Mouse (Mus musculus) gastrocnemius, postnatal 36 days (tissue): Measurements from ENCODE around the gene Tmtc1. TPM values are rescaled to one million over a fixed set of nuclear protein-coding genes. Genes with fewer than 3 reads are reported as not detected.
A peak's percentile ranks its signal among the peaks of the same experiment; 100 is the strongest.

Experiments used
- DNase-seq, 2 experiments: peaks; one replicate each; pipeline ENCODE4 v3.0.0; 2022
- intact Hi-C: fragments of 180-260 bp; cut with DNase I; formaldehyde crosslinking; loops from one replicate; pipeline ENCODE4 v1.15.1; 2025
- total RNA-seq, 2 experiments: library from RNA; stranded (reverse); gene quantifications; 2 replicates each; pipeline ENCODE4 v1.2.3; 2021

Gene Tmtc1
- total RNA-seq, 2 experiments from 2014 or later: 51.0 to 60.8 TPM

DNA sequence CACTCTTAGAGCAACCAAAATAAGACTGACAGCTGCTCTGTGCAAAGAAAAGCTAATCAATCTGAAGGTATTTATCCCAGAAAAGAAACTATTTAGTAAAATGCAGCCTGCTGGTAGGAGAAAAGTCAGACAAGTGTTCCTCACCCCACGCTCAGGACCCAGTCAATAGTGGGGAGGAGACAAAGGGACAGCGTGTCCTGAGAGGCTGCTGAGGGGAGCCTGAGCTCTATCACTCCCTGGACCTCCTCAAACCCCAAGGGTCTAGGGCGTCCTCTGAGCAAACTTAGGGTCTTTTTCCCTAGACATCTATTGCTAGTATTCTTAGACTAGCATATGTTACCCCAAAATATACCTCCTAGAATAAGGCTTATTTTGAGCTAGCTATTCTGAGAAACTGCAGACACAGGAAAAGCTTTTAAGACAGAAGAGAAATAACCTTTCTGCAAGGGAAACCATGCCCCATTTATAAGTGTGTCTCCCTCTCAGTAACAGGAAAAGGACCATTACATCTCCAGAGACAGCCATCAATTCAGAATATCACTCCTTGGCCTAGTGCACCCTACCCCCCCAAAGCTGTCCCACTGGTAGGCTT, 68.5 kb downstream of the Tmtc1 start:
- intact Hi-C loops: no loop called here
- no peak for DNase-seq

DNA sequence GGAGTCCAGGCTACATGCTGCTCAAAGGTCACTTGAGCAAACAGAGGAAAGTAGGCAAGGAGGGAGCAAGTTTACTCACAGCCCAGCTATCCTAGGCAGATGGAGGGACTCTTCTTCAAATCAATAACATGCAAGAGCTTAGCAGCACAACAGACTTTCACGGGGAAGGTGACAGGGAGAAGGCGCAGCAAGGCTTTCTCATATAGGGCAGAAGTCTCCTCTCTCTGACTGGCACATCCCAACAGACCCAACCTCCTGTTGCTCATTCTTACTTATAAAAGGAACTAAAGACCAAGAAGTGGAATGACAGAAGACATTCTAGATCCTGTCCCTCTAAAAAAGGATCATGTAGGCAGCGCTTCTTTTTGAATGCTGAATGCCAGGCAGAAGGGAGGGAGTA, 69.2 kb downstream of the Tmtc1 start:
- intact Hi-C loops: no loop called here
- no peak for DNase-seq

DNA sequence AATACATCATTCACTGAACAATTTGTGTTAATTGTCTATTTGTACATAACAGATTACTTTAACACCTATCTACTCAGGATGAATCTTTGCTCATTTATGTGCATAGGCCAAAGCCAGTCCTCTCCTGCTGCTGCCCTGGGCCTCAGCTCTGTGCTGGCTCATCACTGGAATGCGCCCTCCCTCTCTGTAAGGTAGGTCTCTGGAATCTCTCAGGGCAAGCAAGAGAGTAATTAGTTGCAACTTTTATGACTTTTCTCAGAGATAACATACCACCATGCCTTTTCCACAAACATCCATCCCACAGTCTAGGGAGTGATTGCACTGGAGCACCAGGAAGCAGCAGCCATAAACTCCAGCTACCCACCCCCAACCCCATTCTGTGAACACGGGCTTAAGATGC, 70.7 kb downstream of the Tmtc1 start:
- DNase-seq: no peak
- intact Hi-C loops: no loop called here

DNA sequence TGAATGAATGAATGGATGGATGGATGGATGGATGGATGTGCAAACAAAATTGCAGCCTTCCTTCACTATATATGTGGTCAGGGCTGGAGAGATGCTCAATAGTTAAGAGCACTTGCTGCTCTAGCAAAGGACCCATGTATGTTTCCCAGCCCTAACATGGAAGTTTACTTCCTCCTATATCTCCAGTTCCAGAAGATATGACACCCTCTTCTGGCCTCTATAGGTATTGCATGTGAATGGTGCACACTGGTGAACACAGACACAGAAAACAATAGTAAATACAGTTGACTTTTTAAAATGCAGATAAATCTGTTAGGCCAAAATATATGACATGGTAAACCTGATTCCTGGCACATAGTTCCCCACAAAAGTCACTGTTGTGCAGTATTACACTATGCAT, 73.0 kb downstream of the Tmtc1 start:
- intact Hi-C loops: no loop called here
- DNase-seq: no peak

DNA sequence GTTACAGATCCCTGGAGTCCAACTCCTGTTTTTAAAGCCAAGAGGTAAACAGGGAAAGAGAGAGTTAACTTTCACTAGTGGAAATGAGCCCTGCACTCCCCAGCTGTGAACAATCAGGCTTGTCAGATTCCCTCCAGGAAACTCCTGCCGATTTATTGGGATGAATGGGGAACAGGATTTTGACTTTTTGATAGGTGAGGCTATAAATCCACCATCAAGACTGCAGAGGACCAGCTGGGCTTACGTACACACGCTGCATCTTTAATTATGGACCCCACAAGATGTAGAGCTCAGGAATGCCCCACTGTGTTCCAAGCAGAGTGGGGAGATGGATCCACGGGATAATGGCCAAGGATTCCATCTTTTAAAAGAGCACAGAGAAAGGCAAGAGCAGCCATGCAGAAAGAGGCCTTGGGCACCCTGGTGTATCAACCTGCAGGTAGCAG, 77.1 kb downstream of the Tmtc1 start:
- DNase-seq: no peak
- intact Hi-C loops: no loop called here

DNA sequence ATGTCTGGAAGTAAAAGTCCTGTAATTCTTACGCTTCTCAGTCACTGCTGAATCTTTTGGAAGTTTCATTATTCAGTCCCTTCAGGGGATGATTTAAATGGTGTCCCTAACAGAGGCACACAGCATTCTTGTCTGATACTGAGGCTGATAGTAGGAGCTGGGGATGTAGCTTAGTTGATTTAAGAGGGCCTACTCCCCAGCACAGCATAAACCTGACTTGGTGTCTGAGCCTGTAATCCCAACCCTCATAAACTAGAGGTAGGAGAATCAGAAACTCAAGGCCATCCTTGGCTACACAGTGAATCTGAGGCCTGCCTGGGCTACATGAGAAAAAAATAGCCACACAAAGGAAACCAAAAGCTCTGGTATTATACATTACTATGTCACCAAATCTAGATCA, 77.6 kb downstream of the Tmtc1 start:
- DNase-seq: no peak
- intact Hi-C loops: no loop called here

DNA sequence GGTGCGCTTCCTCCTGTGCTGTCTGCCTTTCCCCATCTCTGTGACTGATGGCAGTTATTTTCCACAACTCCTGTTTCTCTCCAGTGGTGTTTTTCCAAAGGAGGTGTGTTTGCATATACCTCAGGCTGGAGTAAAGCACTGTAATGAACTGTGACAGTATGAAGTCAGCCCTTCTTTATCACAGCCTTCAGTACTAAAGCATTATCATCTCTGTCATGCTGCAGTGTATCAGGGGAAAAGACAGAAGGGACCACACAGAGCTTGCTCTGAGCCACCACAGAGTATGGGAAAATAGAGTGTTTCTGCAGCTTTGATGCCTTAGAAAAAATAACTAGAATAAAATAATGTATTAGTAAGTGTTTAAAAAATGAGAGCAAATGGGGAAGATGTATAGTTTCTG, 81.0 kb downstream of the Tmtc1 start:
- DNase-seq: no peak
- intact Hi-C loops: no loop called here

DNA sequence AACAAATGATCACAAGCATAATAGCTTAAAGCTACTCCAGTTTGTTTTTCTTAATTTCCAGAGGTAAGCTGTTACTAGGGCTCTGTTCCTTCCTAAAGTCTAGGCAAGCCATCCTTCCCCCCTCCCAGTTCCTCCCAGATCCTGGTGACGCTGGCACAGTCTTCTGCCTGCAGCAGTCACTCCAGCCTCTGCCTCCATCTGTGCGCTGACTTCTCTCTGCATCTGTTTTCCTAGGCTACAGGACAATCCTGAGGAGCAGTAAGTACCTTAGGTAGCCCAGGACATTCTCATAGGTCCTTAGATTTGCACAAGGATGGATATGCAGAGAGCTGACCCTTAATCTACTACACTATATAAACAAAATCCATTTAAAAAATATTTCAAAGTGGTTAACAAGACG, 81.7 kb downstream of the Tmtc1 start:
- intact Hi-C loops: no loop called here
- DNase-seq: no peak

DNA sequence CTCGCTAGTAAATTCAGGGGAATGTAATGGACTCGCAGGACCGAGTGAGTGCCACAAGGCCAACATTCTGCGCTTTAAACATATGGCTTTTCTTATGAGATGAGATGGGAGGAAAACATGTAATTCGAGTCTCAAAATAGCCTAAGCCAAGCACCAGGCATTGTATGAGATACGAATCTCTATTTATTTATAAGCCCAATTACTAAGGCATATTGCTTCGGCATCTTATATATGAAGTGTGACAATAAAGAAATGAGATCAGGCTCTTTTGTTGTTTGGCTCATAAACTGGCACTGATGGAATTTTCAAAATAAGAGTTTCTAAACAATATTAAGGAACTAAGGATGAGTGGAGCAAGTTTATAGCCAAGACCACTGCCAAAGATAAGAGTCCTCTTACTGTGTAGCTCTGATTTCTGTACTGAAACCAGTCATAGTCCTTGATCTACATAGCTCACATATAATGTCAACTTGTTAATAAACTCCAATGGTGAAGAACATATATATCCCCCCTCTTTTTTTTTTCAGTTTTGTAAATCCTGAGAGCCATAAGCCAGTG, 84.8 kb downstream of the Tmtc1 start:
- intact Hi-C loops: no loop called here
- no peak for DNase-seq

DNA sequence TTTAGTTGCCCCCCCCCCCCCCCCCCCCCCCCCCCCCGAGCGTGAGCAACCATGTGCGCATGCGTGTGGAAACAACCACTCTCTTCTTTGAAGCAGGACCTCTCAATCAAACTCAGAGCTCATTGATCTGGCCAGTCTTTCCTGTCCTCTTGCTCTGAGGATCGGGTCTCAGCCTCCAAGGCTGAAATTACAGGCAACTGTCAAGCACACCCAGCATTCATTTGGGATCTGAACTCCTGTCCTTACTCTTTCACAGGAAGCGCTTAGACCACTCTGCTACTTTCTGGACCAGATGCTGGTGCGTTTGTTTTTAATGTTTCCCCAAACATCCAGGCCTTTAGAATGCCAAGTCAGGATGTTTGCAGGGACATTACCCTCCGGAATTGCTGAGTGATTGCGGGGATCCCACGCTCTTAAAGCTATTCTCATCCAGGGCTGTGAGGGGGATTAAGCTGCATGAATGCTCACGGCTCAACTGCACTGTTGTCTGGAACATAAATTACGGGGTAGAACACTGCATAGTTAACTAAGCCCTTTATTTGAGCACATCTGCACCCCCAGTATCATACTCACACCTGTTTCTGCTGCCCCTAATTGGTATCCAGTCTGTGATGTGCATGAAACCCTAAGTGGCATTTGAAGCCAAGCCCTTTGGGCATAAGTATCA, 85.5 kb downstream of the Tmtc1 start:
- intact Hi-C loops: no loop called here
- DNase-seq: no peak

DNA sequence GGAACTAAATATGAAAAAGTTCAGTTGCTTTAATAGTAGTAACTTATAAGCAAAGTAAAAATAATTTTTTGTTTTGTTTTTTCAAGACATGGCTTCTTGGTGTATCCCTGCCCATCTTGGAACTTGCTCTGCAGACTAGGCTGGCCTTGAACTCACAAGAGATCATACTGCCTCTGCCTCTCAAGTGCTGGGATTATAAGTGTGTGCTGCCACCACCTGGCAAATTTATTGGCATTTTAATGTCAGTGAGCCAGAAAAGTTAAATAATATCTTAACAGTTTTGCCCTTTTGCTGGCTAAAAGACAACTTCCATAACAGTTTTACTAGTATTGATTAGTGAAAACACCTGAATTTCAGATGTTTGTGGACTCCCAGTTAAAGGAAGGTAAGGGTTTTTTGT, 88.0 kb downstream of the Tmtc1 start:
- intact Hi-C loops: no loop called here
- DNase-seq: no peak

DNA sequence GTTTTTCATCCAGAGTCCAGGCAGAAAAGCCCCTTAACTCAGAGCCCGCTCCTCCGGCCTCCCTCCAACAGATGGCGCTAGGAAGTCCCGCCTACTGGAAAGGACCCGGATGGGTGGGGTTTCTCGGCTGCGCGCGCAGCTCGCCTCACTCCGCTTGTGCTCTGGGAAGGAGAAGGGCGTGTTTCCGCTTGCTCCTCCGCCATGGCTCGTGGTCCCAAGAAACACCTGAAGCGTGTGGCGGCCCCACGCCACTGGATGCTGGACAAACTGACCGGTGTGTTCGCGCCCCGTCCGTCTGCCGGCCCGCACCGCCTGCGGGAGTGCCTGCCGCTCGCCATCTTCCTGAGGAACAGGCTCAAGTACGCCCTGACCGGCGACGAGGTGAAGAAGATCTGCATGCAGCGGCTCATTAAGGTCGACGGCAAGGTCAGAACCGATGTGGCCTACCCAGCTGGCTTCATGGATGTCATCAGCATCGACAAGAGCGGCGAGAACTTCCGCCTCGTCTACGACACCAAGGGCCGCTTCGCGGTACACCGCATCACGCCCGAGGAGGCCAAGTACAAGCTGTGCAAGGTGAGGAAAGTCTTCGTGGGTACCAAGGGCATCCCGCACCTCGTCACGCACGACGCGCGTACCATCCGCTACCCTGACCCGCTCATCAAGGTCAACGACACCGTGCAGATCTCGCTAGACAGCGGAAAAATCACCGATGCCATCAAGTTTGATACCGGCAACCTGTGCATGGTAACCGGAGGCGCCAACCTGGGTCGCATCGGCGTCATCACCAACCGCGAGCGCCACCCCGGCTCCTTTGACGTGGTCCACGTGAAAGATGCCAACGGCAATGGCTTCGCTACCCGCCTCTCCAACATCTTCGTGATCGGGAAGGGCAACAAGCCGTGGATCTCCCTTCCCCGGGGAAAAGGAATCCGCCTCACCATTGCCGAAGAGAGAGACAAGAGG, 89.4 kb downstream of the Tmtc1 start:
- intact Hi-C loops: no loop called here
- DNase-seq: peak in 1 of 2 experiments; percentile 8

DNA sequence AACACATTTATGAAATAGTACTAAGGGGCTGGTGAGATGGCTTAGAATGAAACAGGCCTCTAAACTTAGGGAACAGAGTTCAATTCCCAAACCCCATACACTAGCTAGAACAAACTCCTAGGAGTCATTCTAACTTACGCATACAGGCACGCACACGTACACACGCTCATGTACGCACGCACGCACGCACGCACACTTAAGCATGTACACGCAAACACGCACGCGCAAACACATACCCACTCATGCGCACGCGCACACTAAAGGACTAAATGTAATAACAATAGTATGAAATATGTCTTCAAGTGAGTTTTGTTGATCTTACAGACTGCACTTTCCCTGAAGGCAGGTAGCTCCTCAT, 90.1 kb downstream of the Tmtc1 start:
- intact Hi-C loops: no loop called here
- no peak for DNase-seq

DNA sequence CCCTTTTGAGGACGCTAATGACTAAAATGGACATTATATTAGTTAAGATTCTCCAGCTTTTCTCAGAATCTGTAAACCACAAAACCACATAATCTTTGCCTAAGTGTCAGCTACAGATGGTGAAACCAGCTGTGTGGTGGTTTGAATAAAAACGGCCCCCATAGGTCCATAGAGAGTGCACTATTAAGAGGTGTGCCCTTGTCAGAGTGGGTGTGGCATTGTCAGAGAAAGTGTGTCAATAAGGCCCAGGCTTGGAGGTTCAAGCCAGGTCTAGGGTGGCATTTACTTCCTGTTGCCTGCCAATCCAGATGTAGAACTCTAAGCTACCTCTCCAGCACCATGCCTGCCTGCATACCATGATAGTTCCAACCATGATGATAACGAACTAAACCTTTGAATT, 99.2 kb downstream of the Tmtc1 start:
- DNase-seq: no peak
- intact Hi-C loops: no loop called here

DNA sequence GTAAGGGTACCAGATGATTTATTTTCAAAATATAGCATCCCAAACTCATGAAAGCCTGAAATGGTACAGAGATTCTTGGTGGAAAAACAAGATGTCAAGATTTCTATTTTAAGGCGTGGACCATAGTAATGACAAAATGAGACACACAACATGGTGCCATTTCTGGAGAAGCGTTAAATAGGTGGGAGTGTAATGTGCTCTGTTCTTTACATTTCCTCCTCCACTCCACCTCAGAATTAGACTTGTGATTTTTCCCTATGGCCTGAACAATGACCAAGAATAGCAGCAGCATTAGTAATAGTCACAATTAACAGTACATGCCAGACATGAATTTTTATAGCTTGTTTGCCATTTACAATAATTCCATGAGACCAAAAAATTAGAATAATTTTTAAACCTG, 102.0 kb downstream of the Tmtc1 start:
- intact Hi-C loops: no loop called here
- no peak for DNase-seq

DNA sequence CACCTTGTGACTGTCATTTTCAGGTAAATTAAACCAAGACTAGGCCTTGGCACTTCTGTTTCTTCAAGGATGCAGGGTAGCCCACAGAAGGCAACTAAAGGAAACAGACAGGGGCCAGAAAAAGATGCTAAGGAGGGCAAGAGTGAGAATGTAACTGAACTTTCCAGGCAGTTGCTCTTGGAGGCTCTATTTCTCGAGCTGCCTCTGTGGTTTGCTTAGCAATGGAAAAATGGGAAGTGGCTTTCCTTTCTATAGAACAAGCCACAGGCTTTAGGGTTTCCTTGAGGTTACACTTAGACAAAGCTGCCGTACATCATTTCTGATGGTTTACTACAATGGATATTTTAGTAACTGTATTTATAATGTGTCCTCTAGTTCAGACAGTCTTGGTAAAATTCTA, 102.4 kb downstream of the Tmtc1 start:
- intact Hi-C loops: no loop called here
- no peak for DNase-seq

DNA sequence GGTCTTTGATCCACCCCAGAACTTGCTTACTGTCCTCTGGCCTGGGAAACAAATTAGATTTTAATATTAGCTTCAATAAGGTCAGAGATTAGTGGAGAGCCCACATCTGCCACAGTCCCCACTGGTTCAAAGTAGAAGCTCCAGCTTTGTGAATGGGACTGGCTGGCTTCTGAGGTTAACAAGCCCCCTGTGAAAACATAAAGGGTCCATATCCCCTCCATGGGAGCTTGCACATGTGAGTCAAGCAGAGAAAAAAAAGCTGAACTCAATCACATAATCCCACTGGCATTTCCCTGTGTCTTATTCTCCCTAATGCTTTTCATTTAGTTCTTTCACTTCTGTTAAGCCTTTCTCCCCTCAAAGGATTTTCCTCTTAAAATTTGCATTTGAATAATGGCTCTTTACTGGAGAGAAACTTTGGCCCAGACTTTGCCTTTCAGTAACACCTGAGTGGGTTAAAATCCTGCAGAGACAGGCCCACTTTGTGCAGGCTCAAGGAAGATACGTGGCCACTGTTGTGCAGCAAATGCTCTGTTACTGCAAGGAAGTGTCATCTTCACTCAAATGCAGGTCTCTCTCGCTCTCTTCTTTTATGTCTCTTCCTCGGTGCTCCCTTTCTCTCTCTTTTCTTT, 105.7 kb downstream of the Tmtc1 start:
- intact Hi-C loops: no loop called here
- DNase-seq: no peak

DNA sequence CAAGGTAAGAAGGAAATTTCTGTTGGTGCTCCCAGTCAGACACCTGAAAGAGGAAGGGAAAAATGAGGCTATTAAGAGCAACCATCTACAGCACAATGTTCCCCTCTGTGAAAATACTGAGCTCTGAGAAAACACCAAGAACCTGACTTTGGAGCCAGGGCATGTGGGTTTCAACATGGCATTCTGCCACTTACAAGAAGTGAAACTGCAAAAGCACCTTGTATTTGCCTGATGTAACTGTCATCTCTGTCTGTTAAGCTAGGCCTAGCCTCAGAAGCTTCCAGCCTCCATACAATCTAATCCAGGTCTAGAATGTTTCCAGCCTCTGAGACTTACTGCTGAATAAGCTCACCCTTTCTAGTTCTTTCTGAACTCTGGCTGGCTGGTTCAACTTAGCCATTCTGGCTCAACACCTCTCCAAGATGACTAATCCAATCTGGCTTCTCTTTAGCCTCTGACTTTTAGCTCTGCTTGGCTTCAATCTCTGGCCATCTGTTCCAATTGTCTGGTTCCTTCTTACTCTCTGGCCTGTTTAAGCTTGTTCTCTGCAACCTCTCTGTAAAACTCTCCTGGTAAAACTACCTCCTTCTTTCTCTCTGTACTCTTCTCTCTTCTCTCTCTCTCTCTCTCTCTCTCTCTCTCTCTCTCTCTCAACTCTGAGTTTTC, 107.8 kb downstream of the Tmtc1 start:
- intact Hi-C loops: no loop called here
- DNase-seq: no peak

DNA sequence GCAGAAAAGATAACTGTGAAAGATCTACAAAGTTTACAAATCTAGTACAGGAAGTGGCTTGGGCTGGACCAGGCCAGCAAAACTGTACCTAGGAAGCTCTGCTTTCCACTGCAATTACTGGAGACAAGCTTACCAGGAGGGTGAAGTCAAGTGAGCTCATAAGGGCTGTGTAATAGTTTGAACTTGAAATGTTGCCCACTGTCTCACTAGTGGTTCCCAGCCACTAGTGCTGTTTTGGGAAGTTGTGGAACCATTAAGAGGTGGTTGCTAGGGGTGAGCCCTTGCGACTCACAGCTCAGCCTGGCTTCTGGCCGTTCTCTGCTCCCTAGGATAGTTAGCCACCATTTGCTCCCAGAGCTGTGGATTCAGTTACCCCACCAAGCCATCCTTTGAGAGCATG, 112.3 kb downstream of the Tmtc1 start:
- intact Hi-C loops: no loop called here
- no peak for DNase-seq

DNA sequence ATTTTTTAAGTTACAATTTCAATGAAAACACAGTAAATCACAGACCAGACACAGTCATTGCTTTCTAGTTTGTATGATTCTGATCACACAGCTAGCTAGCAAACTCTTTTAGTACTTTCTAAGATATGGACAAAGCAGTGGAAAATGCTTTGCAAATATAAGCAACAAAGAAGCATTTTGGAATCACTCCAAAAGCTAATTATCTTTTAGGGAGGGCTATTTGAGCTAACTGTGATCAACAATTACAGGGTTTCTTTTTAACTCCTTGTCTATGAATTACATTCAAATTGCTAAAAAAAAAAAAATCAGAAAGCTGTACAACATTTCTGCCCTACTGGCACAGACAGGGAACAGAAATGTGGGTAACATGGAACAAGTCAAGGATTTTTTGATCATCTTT, 114.2 kb downstream of the Tmtc1 start:
- intact Hi-C loops: no loop called here
- DNase-seq: no peak
